Mouse (Mus musculus) bone marrow macrophage, adult 2 months (primary cell): ENCODE measurements around the gene Tbc1d10c. TPM values are rescaled to one million over a fixed set of nuclear protein-coding genes. Genes with fewer than 3 reads are reported as not detected.

Experiments used
- H3K27ac ChIP-seq: 2 replicates; pipeline ENCODE4 v1.5.1; 2012; ENCODE audit warnings: low read depth, low read length; ENCODE audit not compliant: insufficient read depth
- H3K4me1 ChIP-seq: 2 replicates; pipeline ENCODE4 v1.6.1; 2012; ENCODE audit warnings: low read length; ENCODE audit not compliant: control insufficient read depth, insufficient read depth
- H3K4me3 ChIP-seq: 2 replicates; pipeline ENCODE4 v1.5.1; 2012; ENCODE audit warnings: mild to moderate bottlenecking, low read length, moderate library complexity; ENCODE audit not compliant: insufficient read depth
- CTCF ChIP-seq: IDR thresholded peaks from 2 replicates; pipeline ENCODE4 v1.5.1; 2012; ENCODE audit warnings: low read depth, mild to moderate bottlenecking, low read length, moderate library complexity
- POLR2A ChIP-seq: IDR thresholded peaks from 2 replicates; pipeline ENCODE4 v1.6.1; 2012; ENCODE audit warnings: mild to moderate bottlenecking, low read depth, low read length, borderline replicate concordance
- polyA plus RNA-seq: library from polyadenylated mRNA; stranded (reverse); fragments of >200 nt; gene quantifications from 2 replicates; pipeline ENCODE4 v1.2.4, GENCODE M21; 2012; ENCODE audit not compliant: missing spikeins, insufficient read depth, insufficient read length

The Tbc1d10c gene
- polyA plus RNA-seq, 1 experiment = 0.83 TPM

GRCm38 (mm10) chr19:4203604-4204326 lies 12.7 kb upstream of the Tbc1d10c start:
- TF ChIP-seq CTCF (no peak), POLR2A (no peak)
- Histone ChIP-seq H3K27ac (peak overlapping the region; percentile 88), H3K4me1 (peaks cover 31% of the 10 kb centered on the region), H3K4me3 (peak overlapping the region; percentile 14; the same call in 1 of the 2 replicates)

GRCm38 (mm10) chr19:4203148-4203547 lies 12.1 kb upstream of the Tbc1d10c start:
- TF ChIP-seq CTCF = no peak
- no peak for TF ChIP-seq POLR2A
- Histone ChIP-seq H3K4me1 (peaks cover 31% of the 10 kb centered on the region), H3K27ac (peak overlapping the region; percentile 88)

GRCm38 (mm10) chr19:4202149-4202548 lies 11.1 kb upstream of the Tbc1d10c start:
- peak overlapping the region; percentile 52 for H3K27ac ChIP-seq
- TF ChIP-seq CTCF = no peak; the same call in 1 of the 2 replicates
- no peak for TF ChIP-seq POLR2A
- H3K4me3 ChIP-seq = peak overlapping the region; percentile 70
- H3K4me1 ChIP-seq = peaks cover 31% of the 10 kb centered on the region

More at GRCm38 (mm10) chr19:4203148-4203547, 12.1 kb upstream of the Tbc1d10c start:
- H3K4me3 ChIP-seq = peak overlapping the region; percentile 14; the same call in 1 of the 2 replicates

GRCm38 (mm10) chr19:4201291-4201909 lies 10.3 kb upstream of the Tbc1d10c start, which contains the start of gene Rad9a:
Gene Rad9a, minus strand, starts transcription at chr19:4201662.
- no peak for TF ChIP-seq POLR2A
- TF ChIP-seq CTCF = no peak
- Histone ChIP-seq H3K27ac (peak within 1 kb of the TSS; percentile 52), H3K4me1 (peaks cover 31% of the 10 kb centered on the region), H3K4me3 (peak within 1 kb of the TSS; percentile 70)

DNA sequence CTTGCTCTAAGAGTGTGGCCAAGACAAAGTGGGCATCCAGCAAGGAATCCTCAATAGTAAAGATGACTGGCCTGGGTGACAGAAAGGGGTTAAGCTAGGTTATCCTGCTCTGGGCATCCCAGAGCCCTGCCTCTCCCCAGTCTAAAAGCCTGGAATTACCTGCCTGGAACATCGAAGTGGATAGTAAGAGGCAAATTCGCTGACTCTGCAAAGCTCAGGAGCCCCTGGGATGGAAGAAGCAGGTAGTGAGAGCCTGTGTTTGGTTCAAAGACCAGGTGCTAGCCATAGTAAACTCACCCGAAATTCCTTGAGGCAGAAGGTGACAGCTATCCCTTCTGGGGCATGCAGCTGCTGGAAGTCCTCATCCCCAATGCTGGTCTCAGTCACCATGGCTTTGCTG lies 6.1 kb upstream of the Tbc1d10c start:
- no peak for TF ChIP-seq CTCF
- no peak for TF ChIP-seq POLR2A
- no peak overlapping the region for H3K27ac ChIP-seq
- peaks cover 24% of the 10 kb centered on the region for H3K4me1 ChIP-seq
- no peak overlapping the region for H3K4me3 ChIP-seq

- no peak overlapping the region for H3K27ac ChIP-seq
Observed at GRCm38 (mm10) chr19:4196548-4196947, 5.5 kb upstream of the Tbc1d10c start.

DNA sequence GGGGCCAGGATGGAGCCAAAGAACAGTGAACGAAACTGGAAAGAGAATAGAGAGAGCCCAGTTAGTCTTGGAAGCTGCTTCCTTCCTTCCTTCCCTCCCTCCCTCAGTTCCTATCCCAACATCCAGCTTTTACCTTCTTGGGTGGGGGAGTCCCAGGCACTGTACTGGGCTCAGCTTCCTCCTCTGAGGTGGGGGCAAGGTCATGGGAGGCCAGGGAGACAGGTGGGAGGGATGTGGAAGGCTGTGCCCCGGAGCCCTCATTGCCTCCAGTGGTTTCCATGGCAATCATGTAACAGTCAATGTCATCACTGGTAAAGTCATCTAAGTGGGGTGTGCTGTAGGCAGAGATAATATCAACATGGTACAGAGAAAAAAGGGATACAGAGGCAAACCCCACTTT lies 5.0 kb upstream of the Tbc1d10c start:
- H3K4me1 ChIP-seq = peaks cover 25% of the 10 kb centered on the region
- H3K27ac ChIP-seq = no peak overlapping the region

More at GRCm38 (mm10) chr19:4196548-4196947, 5.5 kb upstream of the Tbc1d10c start:
- H3K4me1 ChIP-seq = peaks cover 20% of the 10 kb centered on the region
- TF ChIP-seq POLR2A (no peak), CTCF (no peak)
- H3K4me3 ChIP-seq = no peak overlapping the region

GRCm38 (mm10) chr19:4194776-4195650 lies 3.9 kb upstream of the Tbc1d10c start:
- H3K4me1 ChIP-seq = peaks cover 22% of the 10 kb centered on the region
- H3K4me3 ChIP-seq = no peak overlapping the region
- H3K27ac ChIP-seq = no peak overlapping the region
- TF ChIP-seq CTCF = no peak
- no peak for TF ChIP-seq POLR2A

More for the DNA sequence above, 5.0 kb upstream of the Tbc1d10c start:
- H3K4me3 ChIP-seq = no peak overlapping the region
- TF ChIP-seq CTCF (no peak), POLR2A (no peak)

GRCm38 (mm10) chr19:4194021-4194724 lies 3.1 kb upstream of the Tbc1d10c start:
- H3K27ac ChIP-seq = no peak overlapping the region
- no peak overlapping the region for H3K4me3 ChIP-seq
- H3K4me1 ChIP-seq = peaks cover 21% of the 10 kb centered on the region
- TF ChIP-seq CTCF (no peak), POLR2A (no peak)
